Mouse (Mus musculus) adrenal gland, adult 18-20 months (tissue): ENCODE results near the gene Wwc2. TPM values are rescaled to one million over a fixed set of nuclear protein-coding genes. Genes with fewer than 3 reads are reported as not detected.

Experiments
- DNase-seq, 2 experiments: peaks; one replicate each; pipeline ENCODE4 v3.0.0; 2021 to 2022; ENCODE audit warnings: low spot score in 2 of 2
- total RNA-seq, 2 experiments: library from RNA; stranded (reverse); gene quantifications; 1 replicate in 1 of 2; 2 replicates in 1 of 2; pipeline ENCODE4 v1.2.3; 2021

The Wwc2 gene
- total RNA-seq, 2 experiments from 2014 or later = 22.1 to 24.3 TPM

DNA sequence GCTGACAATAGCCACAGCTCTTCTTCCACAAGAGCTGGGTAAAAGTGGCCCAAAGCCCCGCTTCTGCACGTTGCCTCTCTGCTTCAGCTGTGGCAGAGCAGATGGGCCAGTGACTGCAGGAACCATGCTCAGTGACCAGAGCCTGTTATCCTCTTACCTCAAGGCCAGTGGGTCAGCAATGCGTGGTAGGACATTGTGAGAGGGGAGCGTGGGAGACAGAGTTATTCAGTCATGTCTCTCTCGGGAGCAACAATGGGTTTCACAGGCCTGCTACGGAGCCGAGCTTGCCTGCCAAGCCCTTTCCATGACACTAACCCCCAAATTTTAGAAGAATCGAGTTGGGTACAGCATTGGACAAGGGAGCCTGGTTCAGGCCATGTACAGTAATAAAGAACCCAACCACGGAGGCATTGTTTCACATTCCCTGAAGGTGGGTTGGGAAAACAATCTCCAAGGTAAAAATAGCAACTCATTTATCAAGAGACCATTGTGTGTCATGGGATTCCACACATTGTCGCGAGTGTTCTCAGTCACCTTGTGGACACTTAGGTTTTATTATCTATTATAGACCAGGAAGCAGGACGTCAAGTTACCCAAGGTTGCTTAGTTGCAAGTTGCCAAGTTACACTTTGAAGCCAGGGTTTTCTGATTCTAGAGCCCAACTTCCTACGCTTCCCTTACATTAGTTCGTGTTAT lies 180.6 kb downstream of the Wwc2 start:
- DNase-seq = no peak

DNA sequence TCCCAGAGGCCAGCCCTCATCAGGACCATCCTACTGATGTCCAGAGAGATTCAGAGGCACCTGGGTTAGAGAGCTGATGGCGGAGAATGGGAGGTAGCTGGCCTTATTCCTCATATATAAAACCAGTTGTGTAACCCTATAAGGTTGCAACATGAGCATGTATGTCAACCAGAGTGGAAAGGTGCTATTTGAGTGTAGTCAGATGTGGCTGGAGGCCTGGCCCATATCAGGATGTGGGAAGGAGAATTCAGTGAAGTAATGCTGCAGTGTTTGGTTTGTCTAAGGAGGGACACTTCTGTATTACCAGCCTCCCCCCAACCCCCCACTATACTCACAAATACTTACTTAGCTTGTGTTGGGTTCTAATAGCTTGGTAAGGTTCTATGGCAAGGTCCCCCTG lies 186.5 kb downstream of the Wwc2 start:
- no peak for DNase-seq

DNA sequence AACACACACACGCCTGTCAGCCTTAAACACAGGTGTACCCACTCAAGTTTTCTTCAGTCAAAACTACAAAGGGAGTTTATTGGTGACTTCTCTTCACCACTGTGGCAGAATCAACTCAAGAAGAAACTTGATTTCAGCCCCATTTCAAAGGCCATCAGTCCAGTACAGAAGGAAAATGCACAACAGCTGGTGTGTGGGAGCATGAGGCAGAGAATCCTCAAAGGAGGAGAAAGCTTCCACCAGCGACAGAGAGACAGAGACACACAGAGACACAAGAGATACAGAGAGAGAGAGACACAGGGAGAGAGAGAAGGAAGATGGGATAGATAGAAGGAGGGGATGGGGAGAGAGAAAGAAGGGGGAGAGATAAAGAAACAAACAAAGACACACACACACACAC lies 188.4 kb downstream of the Wwc2 start:
- no peak for DNase-seq

DNA sequence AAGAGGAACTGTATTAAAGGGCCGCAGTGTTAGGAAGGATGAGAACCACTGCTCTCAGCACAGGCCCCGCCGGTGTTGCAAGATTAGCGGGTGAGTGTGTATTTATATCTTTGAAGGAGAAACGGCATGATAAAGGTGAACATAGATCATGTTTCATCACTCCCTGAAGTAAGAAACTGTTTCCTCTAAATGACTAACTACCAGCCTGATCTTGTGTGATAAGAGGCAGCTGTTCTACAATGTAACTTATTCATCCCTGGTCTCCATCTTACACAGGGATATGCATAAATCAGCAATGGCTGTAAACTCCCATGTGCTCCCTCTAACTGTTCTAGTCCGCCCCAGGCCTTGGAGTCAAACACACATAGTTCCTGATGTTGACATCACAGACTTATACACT lies 191.3 kb downstream of the Wwc2 start:
- DNase-seq = no peak

DNA sequence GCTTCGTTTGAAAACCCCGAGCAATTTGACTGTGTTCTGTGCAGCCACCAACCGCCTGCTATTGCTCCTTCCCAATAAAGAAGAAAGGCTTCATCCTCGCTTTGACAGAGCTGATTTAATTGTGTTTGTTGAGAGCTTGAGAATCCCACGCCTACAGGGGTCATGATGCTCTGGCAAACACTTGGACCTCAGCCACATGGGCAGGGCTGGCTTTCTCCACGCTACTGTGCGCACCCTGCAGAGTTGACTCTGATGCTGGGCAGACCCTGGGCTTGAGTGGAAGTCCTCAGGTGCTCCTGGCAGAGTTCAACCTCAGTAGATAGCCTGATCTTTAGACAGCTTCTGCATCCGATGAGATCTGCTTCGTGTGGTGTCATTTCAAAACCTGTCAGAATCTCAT lies 198.7 kb downstream of the Wwc2 start:
- no peak for DNase-seq

DNA sequence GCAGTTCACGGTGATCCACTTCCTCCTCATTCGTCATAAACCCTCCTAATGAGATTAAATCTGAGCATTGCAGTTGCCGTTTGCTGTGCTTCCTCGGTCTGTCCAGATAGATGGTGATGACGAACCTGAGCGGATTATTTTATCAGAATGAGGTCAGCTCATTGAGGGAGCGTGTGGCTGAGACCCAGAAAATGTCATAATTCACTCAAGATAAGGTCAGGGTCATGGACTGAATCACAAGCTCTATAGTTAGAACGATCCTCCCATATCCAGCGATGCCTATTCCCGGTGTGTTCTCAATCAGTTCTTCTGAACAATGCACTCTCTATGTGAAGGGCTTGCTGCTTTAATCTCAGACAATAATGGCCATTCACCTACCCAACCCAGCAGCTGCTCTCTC lies 203.0 kb downstream of the Wwc2 start:
- DNase-seq = peak in 1 of 2 experiments; percentile 38

DNA sequence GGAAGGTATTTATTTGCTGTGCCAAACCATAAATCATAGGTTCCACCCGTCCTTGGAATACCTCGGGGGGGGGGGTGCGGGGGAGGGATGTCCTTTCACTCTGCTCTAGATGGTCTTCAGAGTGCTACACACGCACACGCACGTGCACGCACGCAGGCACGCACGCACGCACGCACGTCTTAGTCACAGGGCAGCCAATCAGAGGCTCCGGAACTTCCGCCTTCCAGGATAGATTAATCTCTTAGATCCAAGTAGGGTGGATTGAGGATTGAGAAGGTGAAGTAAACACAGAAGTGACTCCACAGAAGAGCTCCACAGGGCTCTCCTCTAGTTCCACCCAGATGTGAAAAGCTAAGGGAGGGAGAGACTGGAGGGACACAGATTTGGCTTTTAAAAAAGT lies 204.4 kb downstream of the Wwc2 start:
- DNase-seq = peak in 1 of 2 experiments; percentile 15

DNA sequence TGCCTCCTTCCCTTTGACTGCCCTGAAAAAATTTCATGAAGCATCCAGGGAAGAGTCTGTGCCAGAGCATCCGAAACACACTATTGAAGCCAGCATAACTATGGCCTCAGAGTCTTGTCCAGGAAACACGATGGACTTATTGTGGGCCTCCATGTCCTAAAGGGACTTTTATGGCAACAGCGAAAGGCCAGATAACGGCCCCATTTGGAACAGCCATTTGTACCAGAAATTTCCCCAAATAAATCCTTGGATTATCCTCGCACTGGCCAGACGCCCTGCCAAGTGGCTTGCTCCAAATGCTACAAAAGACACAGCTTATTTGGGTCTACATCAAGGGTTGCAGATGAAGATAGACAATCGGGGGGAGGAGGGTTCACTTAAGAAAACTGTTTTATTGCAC lies 206.3 kb downstream of the Wwc2 start:
- no peak for DNase-seq

DNA sequence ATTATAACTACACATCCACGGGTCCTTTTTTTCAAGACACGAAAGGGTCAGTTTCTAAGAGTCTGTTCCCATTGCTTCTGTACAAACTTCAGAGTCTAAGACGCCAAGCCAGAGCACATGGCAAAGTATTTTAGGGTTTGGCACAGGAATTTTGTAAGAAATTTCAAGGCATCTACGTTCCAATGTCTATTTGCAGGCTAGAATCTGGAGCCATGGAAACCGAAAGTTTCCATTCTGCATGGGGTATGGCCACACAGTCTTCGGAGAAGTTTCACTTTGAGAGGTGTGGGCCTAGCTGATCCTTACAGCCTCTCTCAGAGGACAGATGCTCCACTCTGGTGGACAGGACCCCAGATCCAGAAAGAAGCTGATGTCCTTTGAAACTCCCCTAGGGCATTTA lies 206.8 kb downstream of the Wwc2 start:
- DNase-seq = no peak

DNA sequence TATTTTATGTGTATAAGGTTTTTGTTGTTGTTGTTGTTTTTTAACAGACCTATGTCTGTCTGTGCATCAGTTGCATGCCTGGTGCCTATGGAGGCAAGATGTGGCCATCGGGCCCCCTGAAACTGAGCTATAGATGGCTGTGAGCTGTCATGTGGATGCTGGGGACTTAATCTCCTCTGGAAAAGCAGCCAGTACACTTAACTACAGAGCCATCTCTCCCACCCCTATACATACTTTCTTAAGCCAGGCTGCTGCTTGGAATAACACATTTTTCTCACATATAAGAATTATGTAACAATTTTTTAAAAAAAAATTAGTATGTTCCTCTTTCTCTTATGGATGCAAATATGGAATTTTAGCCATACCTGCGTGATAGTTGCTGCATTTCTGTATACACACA lies 207.2 kb downstream of the Wwc2 start:
- DNase-seq = no peak

DNA sequence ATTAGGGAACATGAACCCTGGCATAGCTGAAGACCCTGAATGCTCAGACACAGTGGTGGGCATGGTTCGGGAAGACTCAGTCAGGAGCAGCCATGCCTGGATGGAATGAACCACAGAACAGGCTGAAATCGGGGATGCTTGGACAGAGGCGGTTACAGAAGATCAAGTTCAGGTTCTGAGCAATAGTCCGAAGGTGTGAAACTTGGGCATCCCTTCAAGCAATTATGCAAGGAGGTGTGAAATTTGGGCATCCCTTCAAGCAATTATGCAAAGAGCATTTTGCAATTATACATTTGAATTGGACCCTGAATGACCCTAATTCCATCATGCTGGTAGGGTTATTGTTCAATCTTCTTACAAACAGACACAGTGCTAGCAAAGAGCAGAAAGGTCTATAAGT lies 208.8 kb downstream of the Wwc2 start:
- no peak for DNase-seq

DNA sequence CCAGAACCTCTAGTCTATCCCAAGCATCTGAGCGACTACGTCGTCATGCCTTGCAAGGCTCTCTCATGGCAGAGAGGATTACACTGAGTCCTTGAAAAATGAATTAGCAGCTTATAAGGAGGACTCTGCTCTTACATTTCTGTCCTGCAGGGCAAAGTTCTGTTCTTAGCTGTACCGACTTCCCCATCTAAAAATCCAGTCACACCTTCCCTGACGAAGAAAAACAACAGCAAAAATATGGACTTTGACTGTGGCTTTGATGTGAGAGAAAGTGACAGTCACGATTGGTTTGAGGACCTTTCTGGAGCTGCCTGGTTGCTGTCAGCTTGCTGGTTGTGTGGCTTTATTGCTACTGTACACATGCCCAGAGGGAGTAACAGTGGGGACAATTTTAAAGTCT lies 211.1 kb downstream of the Wwc2 start:
- DNase-seq = no peak

DNA sequence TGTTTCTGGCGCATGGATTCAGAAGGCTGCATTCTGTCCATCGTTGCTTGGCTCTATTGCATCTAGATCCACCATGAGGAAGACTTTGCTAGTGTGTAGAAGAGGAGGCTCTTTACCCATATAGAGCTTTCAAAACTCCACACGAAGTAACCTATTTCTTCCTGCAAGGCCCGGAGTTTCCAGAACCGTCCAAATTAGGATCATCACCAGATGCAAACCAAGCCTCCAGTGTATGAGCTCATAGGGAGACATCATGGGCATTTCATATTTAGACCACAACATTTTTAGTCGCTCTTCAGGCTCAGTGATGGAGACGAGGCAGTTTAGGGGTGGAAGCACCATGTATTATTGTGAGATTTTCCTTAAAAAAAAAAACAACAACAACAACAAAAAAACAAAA lies 213.3 kb downstream of the Wwc2 start:
- no peak for DNase-seq

Other genes with a start within 250 kb of the Wwc2 start
- not detected for gene Cldn24, start 168.8 kb downstream of the Wwc2 start, total RNA-seq
- gene Cldn22, start 166.4 kb downstream of the Wwc2 start, total RNA-seq = 1 to 10 TPM; 4.1 to 5.2 TPM
- 1 to 10 TPM in 1 of 2 experiments, under 1 TPM in 1; 0.96 to 2.9 TPM for gene Dctd, start 108.2 kb upstream of the Wwc2 start, total RNA-seq